Mouse (Mus musculus): ENCODE results near the gene Foxk1.

DNA sequence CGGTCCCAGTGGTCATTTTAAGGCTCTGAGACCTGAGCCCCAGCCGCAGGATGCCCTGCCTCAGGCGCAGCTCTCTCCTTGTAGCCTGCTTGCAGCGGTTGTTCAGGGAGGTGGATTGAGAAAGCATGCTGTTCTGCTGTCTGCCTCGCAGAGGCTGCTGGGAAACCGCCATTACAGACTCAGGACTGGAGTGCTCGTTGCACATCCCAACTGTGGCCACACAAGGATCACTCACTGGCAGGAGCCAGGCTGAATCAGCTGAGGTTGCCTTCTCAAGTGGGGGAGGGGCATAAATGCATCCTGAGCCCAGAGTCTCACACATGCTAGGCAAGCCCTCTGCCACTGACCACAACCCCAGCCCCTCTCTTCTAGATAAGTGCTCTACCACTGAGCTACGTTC, 44.4 kb downstream of the Foxk1 start:
- TF ChIP-seq POLR2A (IDR thresholded peaks at IDR 0.05; ENCODE audit: extremely low read depth, insufficient read depth, low read length) (no peak), CTCF (IDR thresholded peaks at IDR 0.05; ENCODE audit: extremely low read depth, insufficient read depth, low read length) (no peak)

Data from cortical plate, adult 2 months (tissue).